Mouse (Mus musculus): ENCODE data around the gene Zbtb9.
A peak's percentile ranks its signal among the peaks of the same experiment; 100 is the strongest.

Zbtb9 gene

GRCm38 (mm10) chr17:27040304-27041045 lies 67.5 kb downstream of the Zbtb9 start:
- DNase-seq (ENCODE audit: low read depth): peak; percentile 45

GRCm38 (mm10) chr17:27041046-27041786 lies 68.2 kb downstream of the Zbtb9 start:
- no peak for DNase-seq (ENCODE audit: low read depth)

- DNase-seq (ENCODE audit: low read depth): no peak
Measured at GRCm38 (mm10) chr17:27041787-27042055, 68.8 kb downstream of the Zbtb9 start.

- DNase-seq (ENCODE audit: low read depth): no peak
Measured at GRCm38 (mm10) chr17:27042840-27043239, 69.9 kb downstream of the Zbtb9 start.

- no peak for DNase-seq (ENCODE audit: low read depth)
Measured at GRCm38 (mm10) chr17:27045164-27045563, 72.2 kb downstream of the Zbtb9 start.

- no peak for DNase-seq (ENCODE audit: low read depth)
Measured at GRCm38 (mm10) chr17:27047762-27048444, 74.9 kb downstream of the Zbtb9 start.

GRCm38 (mm10) chr17:27048445-27049239 lies 75.7 kb downstream of the Zbtb9 start:
- no peak for DNase-seq (ENCODE audit: low read depth)

- no peak for DNase-seq (ENCODE audit: low read depth)
Measured at GRCm38 (mm10) chr17:27050853-27051252, 77.9 kb downstream of the Zbtb9 start.

- DNase-seq (ENCODE audit: low read depth): peak; percentile 61
Measured at GRCm38 (mm10) chr17:27051514-27051913, 78.5 kb downstream of the Zbtb9 start.

GRCm38 (mm10) chr17:27056170-27056569 lies 83.2 kb downstream of the Zbtb9 start:
- peak; percentile 93 for DNase-seq (ENCODE audit: low read depth)

GRCm38 (mm10) chr17:27056812-27057516 lies 84.0 kb downstream of the Zbtb9 start, which contains the start of gene Itpr3:
Itpr3 (plus strand) TSS chr17:27057304.
- DNase-seq (ENCODE audit: low read depth): peak; percentile 86

GRCm38 (mm10) chr17:27057517-27058055 lies 84.6 kb downstream of the Zbtb9 start:
- DNase-seq (ENCODE audit: low read depth): no peak
